Mouse (Mus musculus) cerebellum, postnatal 14 days (tissue): ENCODE data around the gene Gm10642.

Experiments
- DNase-seq, 2 experiments: peaks; one replicate each; pipeline ENCODE4 v3.0.0; 2021; ENCODE audit warnings: mixed read lengths in 2 of 2

The Gm10642 gene

GRCm38 (mm10) chr9:70656130-70657007, at the start of gene Gm10642:
Gm10642 (plus strand) TSS chr9:70656251.
- DNase-seq: peak; percentile 69 to 75

- DNase-seq: no peak
Observed at GRCm38 (mm10) chr9:70611026-70611673, 44.9 kb upstream of the Gm10642 start.

- DNase-seq: peak; percentile 55 to 63
Observed at GRCm38 (mm10) chr9:70629711-70630110, 26.3 kb upstream of the Gm10642 start.

GRCm38 (mm10) chr9:70631665-70632064, 24.4 kb upstream of the Gm10642 start:
- DNase-seq: no peak

GRCm38 (mm10) chr9:70636748-70637147, 19.3 kb upstream of the Gm10642 start:
- DNase-seq: no peak

- no peak for DNase-seq
Observed at GRCm38 (mm10) chr9:70650260-70650659, 5.8 kb upstream of the Gm10642 start.

GRCm38 (mm10) chr9:70650994-70651393, 5.1 kb upstream of the Gm10642 start:
- DNase-seq: no peak

GRCm38 (mm10) chr9:70652221-70652620, 3.8 kb upstream of the Gm10642 start:
- DNase-seq: no peak

- no peak for DNase-seq
Observed at GRCm38 (mm10) chr9:70653875-70654274, 2.2 kb upstream of the Gm10642 start.

GRCm38 (mm10) chr9:70654496-70654895, 1.6 kb upstream of the Gm10642 start:
- DNase-seq: peak; percentile 59 to 65

- DNase-seq: no peak
Observed at GRCm38 (mm10) chr9:70655764-70656129, 304 bp upstream of the Gm10642 start.

GRCm38 (mm10) chr9:70657013-70657967, 1.2 kb downstream of the Gm10642 start, which contains the start of gene Mindy2:
Mindy2 (minus strand) TSS chr9:70657174.
- DNase-seq: peak; percentile 99 to 100

- no peak for DNase-seq
Observed at GRCm38 (mm10) chr9:70658266-70658665, 2.2 kb downstream of the Gm10642 start.

GRCm38 (mm10) chr9:70664847-70665246, 8.8 kb downstream of the Gm10642 start:
- peak in 1 of 2 experiments; percentile 57 for DNase-seq

- peak; percentile 93 to 96 for DNase-seq
Observed at GRCm38 (mm10) chr9:70665372-70666145, 9.5 kb downstream of the Gm10642 start.

- DNase-seq: no peak
Observed at GRCm38 (mm10) chr9:70666811-70667210, 10.8 kb downstream of the Gm10642 start.

- no peak for DNase-seq
Observed at GRCm38 (mm10) chr9:70668048-70668447, 12.0 kb downstream of the Gm10642 start.

GRCm38 (mm10) chr9:70669197-70669596, 13.1 kb downstream of the Gm10642 start:
- no peak for DNase-seq

- DNase-seq: no peak
Observed at GRCm38 (mm10) chr9:70670381-70670780, 14.3 kb downstream of the Gm10642 start.

GRCm38 (mm10) chr9:70671278-70671677, 15.2 kb downstream of the Gm10642 start:
- no peak for DNase-seq

GRCm38 (mm10) chr9:70671772-70672579, 15.9 kb downstream of the Gm10642 start:
- DNase-seq: peak; percentile 37 to 54
